Mouse (Mus musculus) neural tube, postnatal 0 days (tissue): Measurements from ENCODE around the gene Trpc6. TPM values are rescaled to one million over a fixed set of nuclear protein-coding genes. Genes with fewer than 3 reads are reported as not detected.

Experiments
- polyA plus RNA-seq: library from polyadenylated mRNA; unstranded; fragments of >200 nt; fragmentation: Nextera tagmentation; extraction: Ambion mirVana; gene quantifications from 2 replicates; pipeline ENCODE4 v1.2.1, GENCODE M21; 2015

Trpc6 gene
- 0.84 TPM in 2 replicates for polyA plus RNA-seq

DNA sequence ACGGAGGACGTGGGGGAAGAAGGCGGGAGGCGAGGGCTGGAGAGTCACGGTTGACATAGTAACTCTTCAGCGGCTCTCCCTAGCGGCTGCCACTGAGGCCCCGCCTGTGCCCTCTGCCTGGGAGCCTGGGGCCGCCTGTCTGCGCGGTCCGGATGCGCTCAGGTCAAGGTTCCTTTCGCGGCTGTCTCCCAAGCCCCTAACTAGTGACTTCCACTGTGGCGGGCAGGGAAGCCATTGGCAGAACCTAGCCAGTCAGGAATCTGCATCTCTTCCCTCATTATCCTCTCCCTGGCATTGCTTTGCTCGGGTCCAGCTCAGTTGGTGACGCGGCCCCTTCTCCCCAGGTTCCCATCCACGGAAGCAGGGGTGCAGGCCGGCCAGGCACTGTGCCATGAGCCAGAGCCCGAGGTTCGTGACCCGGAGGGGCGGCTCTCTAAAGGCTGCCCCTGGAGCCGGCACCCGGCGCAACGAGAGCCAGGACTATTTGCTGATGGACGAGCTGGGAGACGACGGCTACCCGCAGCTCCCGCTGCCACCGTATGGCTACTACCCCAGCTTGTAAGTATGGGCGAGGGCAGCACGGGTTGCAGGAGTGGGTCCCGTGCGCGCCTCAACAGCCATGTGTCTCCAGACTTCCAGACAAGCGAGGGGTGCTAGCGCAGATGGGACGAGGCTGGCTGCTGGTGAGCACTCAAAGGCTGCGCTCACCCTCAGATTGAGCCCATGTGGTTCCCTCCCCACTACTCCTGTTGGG, at the start of gene Trpc6:
Gene Trpc6, plus strand, starts transcription at position 102 of the 754 bp plus-strand sequence.

